8 mouse cellular contexts compared by ENCODE assay signal in genomic region chr8:105289805-105290460, GRCm38 (mm10). TPM values are rescaled to one million over a fixed set of nuclear protein-coding genes. Genes with fewer than 3 reads are reported as not detected.
DNase-seq lines count a peak whose midpoint lies in the region; ATAC-seq lines count a peak whose summit lies in the region.

Gene 4931428F04Rik, minus strand, starts transcription at chr8:105289864.

- no peak; the same call in 1 of the 2 replicates for ATAC-seq in embryonic facial prominence, embryonic 13.5 days (ENCODE audit: insufficient number of reproducible peaks, insufficient read depth, low FRiP score, low TSS enrichment, low read depth)
- ATAC-seq in hindbrain, embryonic 16.5 days = peak; percentile 10
- peak; percentile 23 for ATAC-seq in limb, embryonic 12.5 days (ENCODE audit: insufficient number of reproducible peaks, insufficient read depth, low FRiP score, low TSS enrichment, low read depth)
- peak; percentile 49 for ATAC-seq in midbrain, embryonic 13.5 days

- H3K4me1 ChIP-seq in embryonic facial prominence, embryonic 13.5 days = peaks cover 31% of the 10 kb centered on the region
- H3K4me1 ChIP-seq in hindbrain, embryonic 16.5 days (ENCODE audit: control insufficient read depth, insufficient read depth, low read depth, low read length) = peaks cover 37% of the 10 kb centered on the region
- H3K4me1 ChIP-seq in limb, embryonic 12.5 days (replicated peaks) = peaks cover 26% of the 10 kb centered on the region
- H3K4me1 ChIP-seq in midbrain, embryonic 13.5 days (replicated peaks) = peaks cover 54% of the 10 kb centered on the region

- H3K27me3 ChIP-seq in embryonic facial prominence, embryonic 13.5 days = peaks cover 29% of the 10 kb centered on the region
- no peaks in the 10 kb centered on the region for H3K27me3 ChIP-seq in hindbrain, embryonic 16.5 days (replicated peaks; ENCODE audit: control insufficient read depth, insufficient read depth, low read length)
- H3K27me3 ChIP-seq in limb, embryonic 12.5 days = peaks cover 22% of the 10 kb centered on the region
- H3K27me3 ChIP-seq in midbrain, embryonic 13.5 days = peaks cover 20% of the 10 kb centered on the region

- peaks cover 7% of the 10 kb centered on the region for H3K36me3 ChIP-seq in embryonic facial prominence, embryonic 13.5 days
- 0 out of 2 replicates have a peak, but pooled peaks cover 3% of the 10 kb centered on the region for H3K36me3 ChIP-seq in hindbrain, embryonic 16.5 days (ENCODE audit: control insufficient read depth, insufficient read depth, low read length)
- peaks cover 12% of the 10 kb centered on the region for H3K36me3 ChIP-seq in limb, embryonic 12.5 days
- peaks cover 15% of the 10 kb centered on the region for H3K36me3 ChIP-seq in midbrain, embryonic 13.5 days

- WGBS in embryonic facial prominence, embryonic 13.5 days = 1% methylated on average over 41 of the region's 43 CpGs
- 3% methylated on average over 43 of the region's 43 CpGs for WGBS in hindbrain, embryonic 16.5 days
- WGBS in limb, embryonic 12.5 days = 2% methylated on average over 43 of the region's 43 CpGs
- WGBS in midbrain, embryonic 13.5 days = 1% methylated on average over 43 of the region's 43 CpGs

- H3K4me3 ChIP-seq in embryonic facial prominence, embryonic 13.5 days = peak within 1 kb of the TSS; percentile 56
- H3K4me3 ChIP-seq in hindbrain, embryonic 16.5 days (ENCODE audit: low read length) = peak within 1 kb of the TSS; percentile 49
- peak within 1 kb of the TSS; percentile 50 for H3K4me3 ChIP-seq in limb, embryonic 12.5 days (replicated peaks)
- H3K4me3 ChIP-seq in midbrain, embryonic 13.5 days (replicated peaks) = peak within 1 kb of the TSS; percentile 56

- peak within 1 kb of the TSS; percentile 83 for H3K27ac ChIP-seq in embryonic facial prominence, embryonic 13.5 days
- H3K27ac ChIP-seq in hindbrain, embryonic 16.5 days (ENCODE audit: low read depth, low read length) = peak within 1 kb of the TSS; percentile 88
- peak within 1 kb of the TSS; percentile 58 for H3K27ac ChIP-seq in limb, embryonic 12.5 days
- H3K27ac ChIP-seq in midbrain, embryonic 13.5 days = peak within 1 kb of the TSS; percentile 93

- DNase-seq in gastrocnemius, postnatal 10 days = peak; percentile 43
- DNase-seq in gastrocnemius, adult 8-10 months (ENCODE audit: low spot score in 2 of 2) = no peak
- DNase-seq in T-cell, adult 2 months (ENCODE audit: low spot score) = peak; percentile 42
- DNase-seq in thymus, postnatal 0 days (ENCODE audit: low spot score) = peak; percentile 62

- no peaks in the 10 kb centered on the region for H3K9me3 ChIP-seq in embryonic facial prominence, embryonic 13.5 days
- H3K9me3 ChIP-seq in hindbrain, embryonic 16.5 days (ENCODE audit: control insufficient read depth, low read length) = no peaks in the 10 kb centered on the region
- no peaks in the 10 kb centered on the region for H3K9me3 ChIP-seq in limb, embryonic 12.5 days
- no peaks in the 10 kb centered on the region for H3K9me3 ChIP-seq in midbrain, embryonic 13.5 days

- peak within 1 kb of the TSS; percentile 75 for H3K9ac ChIP-seq in embryonic facial prominence, embryonic 13.5 days
- H3K9ac ChIP-seq in hindbrain, embryonic 16.5 days (ENCODE audit: low read depth, low read length) = peak within 1 kb of the TSS; percentile 63
- peak within 1 kb of the TSS; percentile 56 for H3K9ac ChIP-seq in limb, embryonic 12.5 days (replicated peaks)
- H3K9ac ChIP-seq in midbrain, embryonic 13.5 days (replicated peaks) = peak within 1 kb of the TSS; percentile 70

- H3K4me2 ChIP-seq in embryonic facial prominence, embryonic 13.5 days = peak within 1 kb of the TSS; percentile 84
- H3K4me2 ChIP-seq in hindbrain, embryonic 16.5 days (ENCODE audit: low read length) = peak within 1 kb of the TSS; percentile 74
- peak within 1 kb of the TSS; percentile 83 for H3K4me2 ChIP-seq in limb, embryonic 12.5 days
- peak within 1 kb of the TSS; percentile 81 for H3K4me2 ChIP-seq in midbrain, embryonic 13.5 days (replicated peaks)

RNA-seq across cellular contexts. Expression of gene 4931428F04Rik, which starts in this region (rescaled TPM):
- total RNA-seq in gastrocnemius, postnatal 10 days (2021) = 1 to 10 TPM; 2.3 to 3.1 TPM
- under 1 TPM; 0.27 to 0.65 (median 0.42) TPM for total RNA-seq in gastrocnemius, adult 8-10 months (2022)
- 22.1 and 23.0 TPM in 2 replicates for polyA plus RNA-seq in embryonic facial prominence, embryonic 13.5 days (2015; fragmentation: Nextera tagmentation; extraction: Ambion mirVana)
- polyA plus RNA-seq in hindbrain, embryonic 16.5 days (2015; fragmentation: Nextera tagmentation; extraction: Ambion mirVana) = 126 and 153 TPM in 2 replicates
- 15.6 and 19.6 TPM in 2 replicates for polyA plus RNA-seq in limb, embryonic 12.5 days (2016; fragmentation: Nextera tagmentation; extraction: Ambion mirVana)
- polyA plus RNA-seq in midbrain, embryonic 13.5 days (2015; fragmentation: Nextera tagmentation; extraction: Ambion mirVana) = 106 and 107 TPM in 2 replicates
- 3.2 and 4.2 TPM in 2 replicates for polyA plus RNA-seq in thymus, postnatal 0 days (2015; fragmentation: Nextera tagmentation; extraction: Ambion mirVana)

Comparison
In these comparisons a context has a peak if more than half of its experiments do, and no peak if none do; other contexts are left out.
1. DNase-seq: peak in gastrocnemius, postnatal 10 days (single experiment), T-cell, adult 2 months (single experiment) and thymus, postnatal 0 days (single experiment); none in gastrocnemius, adult 8-10 months (0 of 2).
2. Peak in every context shown above with its lines, with median percentiles within 50 percentile points of each other: H3K27ac ChIP-seq, H3K4me2 ChIP-seq, H3K4me3 ChIP-seq and H3K9ac ChIP-seq.